Mouse (Mus musculus) heart, embryonic 14.5 days (tissue): ENCODE measurements at regions not wholly inside any gene's neighbourhood (a gene's known extent, or its start where the extent isn't known, plus 50 kb on each side); places are given as distances from the start of the nearest gene placed in this dataset.

Experiments used
- ATAC-seq: fragments of 200-750 bp; cut with Nextera tagmentation; 2 replicates; pipeline ENCODE4 v1.8.0; 2017; ENCODE audit warnings: low read depth, moderate TSS enrichment; ENCODE audit not compliant: insufficient number of reproducible peaks, insufficient read depth, low FRiP score
- H3K27ac ChIP-seq, 2 experiments: fragments of 200-500 bp in 1 of 2; fragments of 300-500 bp in 1 of 2; sonication (generic) in 1 of 2; replicated peaks in 1 of 2; 2 replicates each; pipeline ENCODE4 v1.5.1; 2012 to 2014; ENCODE audit warnings: low read depth in 2 of 2, low read length in 2 of 2, control low read depth in 1 of 2, mild to moderate bottlenecking in 1 of 2, mixed read lengths in 1 of 2; ENCODE audit not compliant: control insufficient read depth in 1 of 2, insufficient read depth in 1 of 2
- H3K27me3 ChIP-seq: fragments of 300-500 bp; sonication (generic); 2 replicates; pipeline ENCODE4 v1.6.1; 2014; ENCODE audit warnings: mild to moderate bottlenecking, low read length, control low read depth; ENCODE audit not compliant: control insufficient read depth, insufficient read depth
- H3K36me3 ChIP-seq: fragments of 300-500 bp; sonication (generic); 2 replicates; pipeline ENCODE4 v1.6.1; 2014; ENCODE audit warnings: mild to moderate bottlenecking, control low read depth, low read length, mixed read lengths; ENCODE audit not compliant: control insufficient read depth, insufficient read depth
- H3K4me1 ChIP-seq, 2 experiments: fragments of 200-500 bp in 1 of 2; fragments of 300-500 bp in 1 of 2; sonication (generic) in 1 of 2; 2 replicates each; pipeline ENCODE4 v1.6.1; 2012 to 2014; ENCODE audit warnings: low read length in 2 of 2, control low read depth in 1 of 2, mixed read lengths in 1 of 2; ENCODE audit not compliant: control insufficient read depth in 2 of 2, insufficient read depth in 2 of 2
- H3K4me2 ChIP-seq: fragments of 300-500 bp; sonication (generic); 2 replicates; pipeline ENCODE4 v1.6.1; 2014; ENCODE audit warnings: mild to moderate bottlenecking, low read length
- H3K4me3 ChIP-seq, 2 experiments: fragments of 200-500 bp in 1 of 2; fragments of 300-500 bp in 1 of 2; sonication (generic) in 1 of 2; 2 replicates each; pipeline ENCODE4 v1.5.1; 2012 to 2014; ENCODE audit warnings: low read length in 2 of 2, mild to moderate bottlenecking in 2 of 2, control low read depth in 1 of 2, low read depth in 1 of 2, moderate library complexity in 1 of 2; ENCODE audit not compliant: control insufficient read depth in 1 of 2, insufficient read depth in 1 of 2
- H3K9ac ChIP-seq: fragments of 300-500 bp; sonication (generic); 2 replicates; pipeline ENCODE4 v1.6.1; 2014; ENCODE audit warnings: mild to moderate bottlenecking, low read length
- H3K9me3 ChIP-seq: fragments of 300-500 bp; sonication (generic); 2 replicates; pipeline ENCODE4 v1.6.1; 2016; ENCODE audit warnings: low read length, control low read depth; ENCODE audit not compliant: control insufficient read depth
- WGBS: fragments of 180-500 bp; shearing (Covaris S2); extraction: QIAGEN DNeasy Blood & Tissue Kit; methylation state at CpG from one replicate; pipeline ENCODE4 v1.1.7; 2014; 5-methylcytosine and 5-hydroxymethylcytosine counted together

DNA sequence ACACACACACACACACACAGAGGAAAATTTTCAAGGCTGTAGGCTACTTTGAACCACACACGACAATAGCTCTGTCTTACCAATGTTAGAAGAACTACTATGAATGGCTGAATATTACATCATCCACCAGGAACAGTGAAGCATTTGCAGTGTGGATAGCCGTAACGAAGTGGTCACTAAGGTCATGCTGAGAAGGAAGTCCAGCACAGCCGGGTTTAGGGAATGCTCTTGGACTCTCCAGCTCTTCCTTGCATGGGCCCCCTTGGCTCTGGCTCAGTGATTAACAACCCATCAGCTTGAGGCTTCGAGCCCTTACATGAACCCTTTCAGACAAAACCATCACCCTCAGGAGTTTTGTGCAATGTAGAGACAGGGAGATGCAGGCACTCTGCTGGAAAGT is 245.3 kb downstream of the Adamts20 start:
- H3K36me3 ChIP-seq: no peaks in the 10 kb centered on the region
- H3K9me3 ChIP-seq: no peaks in the 10 kb centered on the region
- peaks cover 12% of the 10 kb centered on the region in 2 experiments for H3K4me1 ChIP-seq
- no peak overlapping the region for H3K4me3 ChIP-seq
- WGBS: 41% methylated on average over 5 of the region's 5 CpGs
- no peaks in the 10 kb centered on the region for H3K27me3 ChIP-seq
- ATAC-seq: no peak
- H3K9ac ChIP-seq: no peak overlapping the region
- H3K4me2 ChIP-seq: no peak overlapping the region
- H3K27ac ChIP-seq: no peak overlapping the region

DNA sequence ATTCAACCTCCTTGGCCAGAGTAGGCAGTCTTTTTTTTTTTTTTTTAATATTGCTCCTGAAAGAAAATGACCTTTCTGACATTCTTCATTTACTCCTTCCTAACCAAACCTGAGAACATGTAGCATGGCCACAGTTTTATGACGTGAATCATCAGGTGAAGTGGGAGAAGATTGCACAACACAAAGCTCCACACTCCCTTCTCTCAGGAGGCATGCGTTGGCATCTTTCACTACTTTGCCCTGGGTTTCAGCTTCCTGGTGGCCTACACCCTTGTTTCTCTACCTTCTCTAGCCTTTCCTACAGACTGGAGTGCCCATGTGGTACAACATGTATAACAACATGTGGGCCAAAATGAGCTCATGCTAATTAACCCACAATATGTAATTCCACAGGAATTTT is 248.5 kb downstream of the Adamts20 start:
- no peaks in the 10 kb centered on the region for H3K36me3 ChIP-seq
- H3K27ac ChIP-seq: no peak overlapping the region
- H3K4me3 ChIP-seq: no peak overlapping the region
- H3K9me3 ChIP-seq: no peaks in the 10 kb centered on the region
- no peaks in the 10 kb centered on the region for H3K27me3 ChIP-seq
- no peak overlapping the region for H3K9ac ChIP-seq
- no peak for ATAC-seq
- no peak overlapping the region for H3K4me2 ChIP-seq
- 87% methylated on average over 2 of the region's 2 CpGs for WGBS
- H3K4me1 ChIP-seq: peaks cover 9 to 16% of the 10 kb centered on the region in 2 experiments

DNA sequence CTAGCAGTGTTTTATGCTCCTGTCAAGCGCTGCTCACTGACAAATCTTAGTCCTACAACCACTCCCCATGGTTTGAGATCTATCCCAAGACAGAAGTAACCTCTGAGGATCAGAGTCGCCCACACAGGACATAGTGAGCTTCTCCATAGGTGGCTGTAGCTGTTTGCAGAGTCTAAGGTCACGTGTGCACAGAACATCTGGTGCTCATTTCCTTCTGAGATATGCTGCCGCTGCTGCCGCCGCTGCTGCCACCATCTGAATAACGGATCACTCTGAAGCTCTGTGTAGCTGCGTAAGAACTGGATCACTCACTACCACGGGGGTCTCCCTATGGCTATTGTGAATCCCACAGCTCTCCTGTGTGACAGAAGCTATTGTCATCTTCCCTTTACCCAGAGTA is 250.8 kb downstream of the Adamts20 start:
- Histone ChIP-seq H3K4me1 (peaks cover 2 to 12% of the 10 kb centered on the region in 2 experiments; a peak in 3 of 4 replicates), H3K9me3 (peaks cover 7% of the 10 kb centered on the region; the same call in 1 of the 2 replicates), H3K27me3 (no peaks in the 10 kb centered on the region), H3K4me2 (no peak overlapping the region), H3K9ac (no peak overlapping the region), H3K4me3 (no peak overlapping the region), H3K36me3 (no peaks in the 10 kb centered on the region), H3K27ac (no peak overlapping the region; a peak in 1 of 4 replicates)
- ATAC-seq: no peak; the same call in 1 of the 2 replicates
- 29% methylated on average over 9 of the region's 9 CpGs for WGBS

DNA sequence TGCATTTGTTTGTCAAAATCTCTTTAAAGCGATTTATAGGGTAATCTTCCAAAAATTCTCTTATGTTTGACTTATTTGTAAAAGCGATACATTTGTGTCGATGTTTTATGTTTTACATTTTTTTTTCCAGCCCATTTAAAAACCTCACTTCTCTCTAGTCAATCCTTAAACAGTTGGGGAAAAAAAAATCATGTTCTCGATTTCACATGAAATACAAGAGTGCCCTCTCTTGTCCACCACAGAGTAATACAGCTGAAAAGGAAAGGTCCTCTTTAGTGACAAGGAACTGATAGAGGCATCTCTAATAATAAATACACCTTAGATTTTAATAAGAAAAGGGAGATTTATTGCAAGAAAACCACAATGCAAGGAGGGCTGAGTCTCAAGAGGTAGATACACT is 251.8 kb downstream of the Adamts20 start:
- ATAC-seq: no peak

DNA sequence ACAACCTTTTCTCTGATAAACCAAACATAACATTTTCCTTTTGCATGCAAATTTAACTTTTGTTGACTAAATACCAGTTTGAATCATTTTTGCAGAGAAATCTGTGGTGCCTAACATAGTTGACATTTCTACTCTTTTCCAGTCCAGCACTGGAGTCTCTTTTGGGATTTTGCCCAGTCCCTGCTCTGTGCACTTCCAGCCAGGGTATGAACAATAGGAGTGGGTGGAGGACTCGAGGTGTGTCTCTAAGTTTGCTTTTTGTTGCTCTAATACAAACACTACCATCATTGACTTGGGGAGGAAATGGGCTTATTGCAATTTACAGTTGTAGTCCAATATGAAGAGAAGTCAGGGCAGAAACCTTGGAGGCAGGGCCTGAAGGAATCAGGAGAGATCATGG is 256.7 kb downstream of the Adamts20 start:
- H3K27me3 ChIP-seq: no peaks in the 10 kb centered on the region
- H3K4me2 ChIP-seq: no peak overlapping the region
- no peaks in the 10 kb centered on the region for H3K36me3 ChIP-seq
- H3K4me1 ChIP-seq: peaks cover 7 to 13% of the 10 kb centered on the region in 2 experiments
- 39% methylated on average over 1 of the region's 1 CpGs for WGBS
- no peak for ATAC-seq
- H3K4me3 ChIP-seq: no peak overlapping the region
- no peak overlapping the region; a peak in 1 of 4 replicates for H3K27ac ChIP-seq
- H3K9me3 ChIP-seq: peaks cover 7% of the 10 kb centered on the region; the same call in 1 of the 2 replicates
- no peak overlapping the region for H3K9ac ChIP-seq

More for the DNA sequence above, 251.8 kb downstream of the Adamts20 start:
- WGBS: 38% methylated on average over 4 of the region's 4 CpGs
- H3K27me3 ChIP-seq: no peaks in the 10 kb centered on the region
- no peak overlapping the region for H3K4me2 ChIP-seq
- H3K4me3 ChIP-seq: no peak overlapping the region
- peaks cover 7% of the 10 kb centered on the region; the same call in 1 of the 2 replicates for H3K9me3 ChIP-seq
- no peak overlapping the region for H3K9ac ChIP-seq
- peaks cover 0 to 5% of the 10 kb centered on the region in 2 experiments; a peak in 2 of 4 replicates for H3K4me1 ChIP-seq
- H3K27ac ChIP-seq: no peak overlapping the region
- H3K36me3 ChIP-seq: no peaks in the 10 kb centered on the region

DNA sequence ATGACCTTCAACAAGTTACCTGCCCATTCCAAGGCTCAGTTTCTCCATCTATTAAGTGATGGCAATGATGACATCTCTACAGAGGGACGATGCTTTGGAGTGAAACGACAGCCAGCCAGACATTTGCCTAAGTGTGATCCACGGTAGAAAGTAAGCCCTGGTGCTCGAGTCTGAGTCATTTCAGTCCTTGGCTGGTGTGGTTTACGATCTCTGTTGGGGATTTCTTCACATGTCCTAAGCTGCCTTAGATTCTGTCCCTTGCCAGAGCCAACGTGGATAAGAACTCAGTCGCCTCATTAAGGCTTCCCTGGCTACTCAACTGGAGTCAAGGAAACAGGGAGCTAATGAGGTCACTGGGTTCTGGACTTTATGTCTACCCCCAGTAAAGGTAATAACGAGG is 258.8 kb downstream of the Adamts20 start:
- Histone ChIP-seq H3K27me3 (no peaks in the 10 kb centered on the region), H3K4me3 (no peak overlapping the region), H3K9me3 (peaks cover 6% of the 10 kb centered on the region; the same call in 1 of the 2 replicates), H3K4me1 (peaks cover 8% of the 10 kb centered on the region in 2 experiments; a peak in 3 of 4 replicates), H3K9ac (no peak overlapping the region), H3K27ac (no peak overlapping the region), H3K4me2 (no peak overlapping the region), H3K36me3 (no peaks in the 10 kb centered on the region)
- no peak for ATAC-seq
- WGBS: 80% methylated on average over 8 of the region's 8 CpGs

DNA sequence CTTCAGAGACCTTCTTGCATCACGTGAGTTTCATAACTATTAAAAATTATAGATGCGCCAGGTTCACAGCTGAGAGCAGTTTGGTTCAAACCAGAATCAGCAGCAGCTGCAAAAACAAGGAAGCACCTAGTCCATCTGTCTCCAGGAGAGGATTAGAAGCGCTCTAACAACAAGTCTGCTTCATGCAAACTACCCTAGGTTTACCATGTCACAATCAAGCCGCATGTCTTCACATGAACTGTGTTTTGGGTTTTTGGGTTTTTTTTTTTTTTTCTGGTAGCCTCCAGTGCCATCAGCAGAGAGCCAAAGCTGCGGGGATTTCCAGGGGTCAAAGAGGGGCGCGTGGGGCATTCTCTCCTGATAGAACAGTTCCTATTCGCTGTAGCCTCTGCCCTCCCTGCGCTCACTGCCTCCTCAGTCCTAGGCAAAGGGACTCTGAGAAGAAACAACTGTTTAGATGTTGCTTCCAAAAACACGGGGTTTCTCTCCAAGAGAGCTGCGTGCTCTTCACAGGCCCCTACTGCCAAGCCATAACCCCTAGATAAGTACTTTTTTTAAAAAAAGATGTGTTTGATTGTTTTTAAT is 259.8 kb downstream of the Adamts20 start:
- Histone ChIP-seq H3K4me2 (no peak overlapping the region), H3K27ac (no peak overlapping the region), H3K36me3 (no peaks in the 10 kb centered on the region), H3K9me3 (no peaks in the 10 kb centered on the region), H3K9ac (no peak overlapping the region), H3K4me3 (no peak overlapping the region), H3K27me3 (no peaks in the 10 kb centered on the region), H3K4me1 (peaks cover 8% of the 10 kb centered on the region in 2 experiments; a peak in 3 of 4 replicates)
- no peak for ATAC-seq
- WGBS: 62% methylated on average over 11 of the region's 11 CpGs

DNA sequence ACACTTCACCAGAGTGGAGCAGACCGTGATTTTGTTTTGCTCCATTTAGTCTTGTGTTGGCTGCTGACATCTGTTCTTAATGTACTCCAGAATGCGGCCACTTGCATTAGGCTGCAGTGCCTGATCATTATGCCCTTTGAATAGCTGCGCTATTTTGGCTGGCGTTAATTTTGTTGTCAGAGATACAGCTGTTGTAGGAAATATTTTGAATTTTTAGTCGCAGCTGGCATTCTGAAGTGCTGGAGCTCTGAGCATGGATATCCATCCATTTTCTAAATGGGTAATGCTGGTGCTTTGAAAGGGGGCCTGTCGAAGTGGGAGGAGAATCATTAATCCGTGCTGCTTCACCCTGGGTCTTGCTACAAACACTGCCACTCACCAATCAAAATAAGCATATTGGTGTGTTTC is 275.1 kb downstream of the Adamts20 start:
- Histone ChIP-seq H3K4me3 (no peak overlapping the region), H3K27me3 (no peaks in the 10 kb centered on the region), H3K4me2 (peak overlapping the region; percentile 20), H3K27ac (peak overlapping the region; percentile 43 to 53; a peak in 3 of 4 replicates), H3K9me3 (no peaks in the 10 kb centered on the region), H3K36me3 (no peaks in the 10 kb centered on the region), H3K4me1 (peaks cover 10 to 32% of the 10 kb centered on the region in 2 experiments), H3K9ac (no peak overlapping the region)
- WGBS: 29% methylated on average over 7 of the region's 7 CpGs
- no peak for ATAC-seq
